Mouse (Mus musculus) layer of hippocampus, postnatal 36 days (tissue): ENCODE measurements at regions not wholly inside any gene's neighbourhood (a gene's known extent, or its start where the extent isn't known, plus 50 kb on each side); places are given as distances from the start of the nearest gene placed in this dataset.
A peak's percentile ranks its signal among the peaks of the same experiment; 100 is the strongest.

Experiments used
- DNase-seq, 2 experiments: peaks; one replicate each; pipeline ENCODE4 v3.0.0; 2022

GRCm38 (mm10) chr5:6356161-6356560, 607.0 kb upstream of the Steap1 start:
- DNase-seq = no peak

GRCm38 (mm10) chr5:6347279-6347678, 598.2 kb upstream of the Steap1 start:
- peak; percentile 8 to 35 for DNase-seq

- DNase-seq = no peak
Observed at GRCm38 (mm10) chr5:6344751-6345150, 595.6 kb upstream of the Steap1 start.

GRCm38 (mm10) chr5:6329611-6330010, 580.5 kb upstream of the Steap1 start:
- no peak for DNase-seq

GRCm38 (mm10) chr5:6328555-6328954, 579.4 kb upstream of the Steap1 start:
- DNase-seq = no peak

GRCm38 (mm10) chr5:6298571-6298970, 549.4 kb upstream of the Steap1 start:
- DNase-seq = no peak

GRCm38 (mm10) chr5:6294336-6294735, 545.2 kb upstream of the Steap1 start:
- DNase-seq = no peak

- DNase-seq = no peak
Observed at GRCm38 (mm10) chr5:6251207-6251606, 502.1 kb upstream of the Steap1 start.
